Mouse (Mus musculus) CH12F3 (cell line): Measurements from ENCODE around the gene Babam1.

Experiments
- in situ Hi-C: fragments of 300-500 bp; cut with MboI; formaldehyde crosslinking; loops from 2 replicates; pipeline ENCODE4 v1.14.3; 2020; ENCODE audit warnings: low sequenced_read_pairs

The Babam1 gene

DNA sequence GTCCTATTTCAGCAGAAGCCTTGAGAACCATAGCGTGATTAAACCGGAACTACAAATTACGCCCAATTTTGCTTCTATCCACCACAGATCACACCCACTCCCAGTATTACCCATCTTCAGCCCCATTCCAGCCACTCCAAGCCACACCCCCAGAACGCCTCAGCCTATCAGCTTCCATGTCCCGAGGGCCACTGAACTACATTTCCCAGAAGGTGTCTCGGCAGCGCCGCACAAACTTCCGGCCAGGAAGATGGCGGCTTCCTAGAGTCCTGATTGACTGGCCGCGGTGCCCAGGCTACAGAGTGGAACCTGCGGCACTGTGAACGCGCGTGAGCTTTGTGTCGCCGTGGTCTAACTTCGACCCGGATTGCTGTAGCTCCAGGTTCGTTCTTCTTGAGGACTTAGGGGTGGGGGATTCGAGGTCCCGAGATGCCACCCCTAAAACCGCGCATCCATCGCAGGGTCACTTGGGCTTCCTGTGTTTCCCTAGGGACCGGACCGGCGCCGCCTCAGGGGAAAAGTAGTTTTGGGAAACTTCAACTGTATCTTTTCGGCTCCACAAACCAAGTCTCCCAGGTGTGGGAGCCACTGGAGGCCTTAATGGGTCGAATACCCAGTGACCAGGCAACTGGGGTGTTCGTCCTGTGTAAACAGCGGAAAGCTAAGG, at the start of gene Babam1:
Gene Babam1, plus strand, starts transcription at position 223 of the 667 bp plus-strand sequence.
- in situ Hi-C loops = no loop called here

DNA sequence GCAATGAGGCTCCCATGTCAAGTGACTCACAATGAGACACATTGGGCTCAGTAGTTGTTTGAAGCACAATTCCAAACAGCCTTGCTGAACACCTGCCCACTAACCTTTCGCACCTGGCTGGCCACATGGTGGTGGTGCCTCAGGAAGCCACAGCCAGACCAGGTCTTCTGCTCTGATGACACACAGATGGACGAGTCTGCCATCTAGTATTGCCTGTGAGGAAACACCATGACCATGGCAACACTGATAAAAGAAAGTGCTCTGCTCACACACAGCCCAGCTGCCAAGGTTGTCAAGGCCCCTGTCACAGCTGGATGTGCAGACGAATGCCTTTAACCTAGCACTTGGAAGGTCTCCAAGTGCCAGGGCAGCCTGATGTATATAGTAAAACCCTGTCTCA, 45.5 kb upstream of the Babam1 start:
- in situ Hi-C loops = no loop called here

GRCm38 (mm10) chr8:71351520-71351919, 45.1 kb upstream of the Babam1 start:
- in situ Hi-C loops = no loop called here

DNA sequence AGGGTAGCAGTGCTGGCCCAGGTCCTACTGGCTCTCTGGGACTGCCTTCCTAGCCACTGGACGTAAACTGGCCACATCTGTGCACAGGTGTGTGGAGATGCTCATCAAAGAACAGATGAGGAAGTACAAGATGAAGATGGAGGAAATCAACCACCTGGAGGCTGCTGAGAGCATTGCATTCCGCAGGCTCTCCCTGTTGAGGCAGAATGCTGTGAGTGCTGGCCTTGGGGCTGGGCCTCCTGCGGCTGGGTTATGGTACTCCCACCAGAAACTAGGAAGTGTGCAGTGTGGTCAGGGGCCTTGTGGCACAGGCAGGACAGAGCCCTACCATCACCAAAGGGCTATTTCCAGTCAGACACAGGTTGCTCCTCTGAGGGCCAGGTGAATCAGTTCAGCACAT, 38.6 kb upstream of the Babam1 start:
- in situ Hi-C loops = no loop called here

- in situ Hi-C loops = no loop called here
These were observed 29.7 kb upstream of the Babam1 start, which contains the start of gene Use1 for GRCm38 (mm10) chr8:71366771-71367528. Gene Use1 (plus strand): TSS chr8:71366848.

- in situ Hi-C loops = no loop called here
These were observed 29.0 kb upstream of the Babam1 start for GRCm38 (mm10) chr8:71367529-71368176.

- in situ Hi-C loops = no loop called here
These were observed 28.3 kb upstream of the Babam1 start for GRCm38 (mm10) chr8:71368366-71368765.

- in situ Hi-C loops = no loop called here
These were observed 27.5 kb upstream of the Babam1 start for GRCm38 (mm10) chr8:71369040-71369718.

GRCm38 (mm10) chr8:71370711-71371235, 25.9 kb upstream of the Babam1 start:
- in situ Hi-C loops = no loop called here

GRCm38 (mm10) chr8:71371236-71371848, 25.3 kb upstream of the Babam1 start, which contains the start of gene Ocel1:
Gene Ocel1 (plus strand): TSS chr8:71371298.
- in situ Hi-C loops = no loop called here

- in situ Hi-C loops = no loop called here
These were observed 24.2 kb upstream of the Babam1 start for GRCm38 (mm10) chr8:71372427-71372826.

GRCm38 (mm10) chr8:71373000-71373399, 23.7 kb upstream of the Babam1 start:
- in situ Hi-C loops = no loop called here

DNA sequence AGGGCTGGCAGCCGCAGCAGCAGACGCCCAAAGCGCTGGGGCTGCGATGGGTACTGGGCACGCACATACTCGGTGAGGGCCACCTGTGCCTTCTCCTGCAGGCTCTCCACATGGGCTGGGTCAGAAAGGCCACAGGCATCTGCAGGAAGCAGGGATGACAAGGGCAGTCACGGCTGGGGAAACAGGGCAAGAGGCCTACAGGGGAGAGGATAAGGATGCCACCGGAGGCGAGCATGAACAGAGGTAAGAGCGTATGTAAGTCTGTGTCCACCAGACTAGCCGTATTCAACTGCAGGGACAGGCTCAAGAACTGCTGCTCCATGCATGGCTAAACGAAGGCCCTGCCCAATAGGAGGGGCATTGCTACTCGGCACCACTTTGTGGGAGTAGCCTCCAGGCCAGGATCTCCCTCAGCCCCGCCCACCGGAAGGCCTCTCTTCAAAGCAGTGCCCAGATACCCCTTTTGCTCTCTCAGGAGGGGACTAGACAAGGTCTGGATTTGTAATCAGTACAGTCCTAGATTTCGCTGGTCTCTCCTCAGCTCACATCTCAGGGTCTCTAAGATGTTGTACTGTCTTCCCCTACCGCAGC, 21.9 kb upstream of the Babam1 start:
- in situ Hi-C loops = no loop called here

- in situ Hi-C loops = no loop called here
These were observed 20.9 kb upstream of the Babam1 start for GRCm38 (mm10) chr8:71375581-71376422.

- in situ Hi-C loops = no loop called here
These were observed 20.1 kb upstream of the Babam1 start for GRCm38 (mm10) chr8:71376423-71377030.

DNA sequence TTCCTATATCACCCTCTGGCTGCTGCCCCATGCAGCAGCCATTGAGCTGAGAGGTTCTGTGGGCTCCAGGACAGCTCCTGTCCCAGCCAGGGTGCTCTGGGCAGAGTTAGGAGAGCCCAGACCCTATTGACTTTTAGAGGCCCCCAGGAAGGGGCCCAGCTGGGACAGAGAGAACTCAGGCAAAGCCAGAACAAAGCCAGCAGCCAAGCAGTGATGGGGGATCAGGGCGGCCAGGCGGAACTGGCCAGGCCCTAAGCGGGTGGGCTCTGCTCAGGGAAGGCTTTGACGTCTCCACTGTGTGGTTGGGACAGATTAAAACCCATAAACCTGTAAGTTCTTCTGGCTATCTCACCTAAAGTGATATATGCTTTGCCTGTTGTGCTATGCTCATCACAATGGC, 17.7 kb upstream of the Babam1 start:
- in situ Hi-C loops = no loop called here

DNA sequence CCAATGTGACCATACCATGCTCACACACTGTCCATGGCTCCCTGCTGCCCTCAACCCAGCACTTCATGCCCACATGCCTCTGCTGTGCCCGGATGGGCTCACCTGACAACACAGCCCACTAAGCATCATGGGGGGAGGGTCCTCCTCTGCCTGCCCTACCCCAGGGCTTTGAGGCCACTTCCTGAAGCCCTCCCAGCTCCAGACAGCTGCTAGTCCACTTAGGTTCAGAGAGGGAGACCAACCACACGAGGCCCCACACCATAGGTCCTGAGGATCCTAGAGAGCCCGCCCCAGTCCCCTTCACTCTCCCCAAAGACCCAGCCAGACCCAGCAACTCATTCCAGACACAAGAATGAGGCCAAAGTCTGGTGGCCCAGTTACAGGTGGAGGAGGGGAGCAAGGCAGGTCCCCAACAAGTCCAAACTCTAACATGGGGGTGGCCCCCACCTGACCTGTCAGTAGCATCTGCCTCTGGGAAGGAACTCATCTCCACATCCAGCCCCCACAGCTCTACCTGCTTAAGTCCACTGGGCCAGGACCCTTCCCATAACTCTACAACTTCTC, 17.1 kb upstream of the Babam1 start:
- in situ Hi-C loops = no loop called here
